Mouse (Mus musculus) kidney, postnatal 0 days (tissue): ENCODE measurements around the gene Klhl29. TPM values are rescaled to one million over a fixed set of nuclear protein-coding genes. Genes with fewer than 3 reads are reported as not detected.

Source experiments
- ATAC-seq: fragments of 200-750 bp; cut with Nextera tagmentation; replicated peaks from 2 replicates; pipeline ENCODE4 v1.8.0; 2017; ENCODE audit warnings: low read depth, moderate number of reproducible peaks, moderate TSS enrichment, moderate library complexity; ENCODE audit not compliant: low FRiP score
- DNase-seq: peaks from one replicate; pipeline ENCODE4 v3.0.0-alpha.2; 2016; ENCODE audit warnings: low spot score
- H3K27ac ChIP-seq: fragments of 300-500 bp; sonication (generic); 2 replicates; pipeline ENCODE4 v1.5.1; 2014; ENCODE audit warnings: mild to moderate bottlenecking
- H3K27me3 ChIP-seq: fragments of 300-500 bp; sonication (generic); 2 replicates; pipeline ENCODE4 v1.6.1; 2014; ENCODE audit warnings: low read length, mixed read lengths; ENCODE audit not compliant: insufficient read depth
- H3K36me3 ChIP-seq: fragments of 300-500 bp; sonication (generic); 2 replicates; pipeline ENCODE4 v1.6.1; 2014; ENCODE audit warnings: low read length, mixed read lengths; ENCODE audit not compliant: insufficient read depth
- H3K4me1 ChIP-seq: fragments of 300-500 bp; sonication (generic); replicated peaks from 2 replicates; pipeline ENCODE4 v1.6.1; 2014; ENCODE audit warnings: antibody characterized with exemption, low read length, mixed read lengths; ENCODE audit not compliant: insufficient read depth
- H3K4me2 ChIP-seq: fragments of 300-500 bp; sonication (generic); 2 replicates; pipeline ENCODE4 v1.6.1; 2014; ENCODE audit warnings: mild to moderate bottlenecking, low read length, moderate library complexity, mixed read lengths
- H3K4me3 ChIP-seq: fragments of 300-500 bp; sonication (generic); replicated peaks from 2 replicates; pipeline ENCODE4 v1.5.1; 2014; ENCODE audit warnings: low read depth, low read length
- H3K9ac ChIP-seq: fragments of 300-500 bp; sonication (generic); 2 replicates; pipeline ENCODE4 v1.6.1; 2014; ENCODE audit warnings: low read depth, low read length
- H3K9me3 ChIP-seq: fragments of 300-500 bp; sonication (generic); replicated peaks from 2 replicates; pipeline ENCODE4 v1.6.1; 2016; ENCODE audit warnings: low read length, inconsistent platforms, mixed read lengths
- CTCF ChIP-seq: IDR thresholded peaks from 2 replicates; pipeline ENCODE4 v1.5.1; 2016; ENCODE audit warnings: antibody characterized with exemption, low read depth, mild to moderate bottlenecking, moderate library complexity
- WGBS: fragments of 180-500 bp; shearing (Covaris S2); extraction: QIAGEN DNeasy Blood & Tissue Kit; methylation state at CpG from one replicate; pipeline ENCODE4 v1.1.7; 2014; 5-methylcytosine and 5-hydroxymethylcytosine counted together
- polyA plus RNA-seq: library from polyadenylated mRNA; unstranded; fragments of >200 nt; fragmentation: Nextera tagmentation; extraction: Ambion mirVana; gene quantifications from 2 replicates; pipeline ENCODE4 v1.2.1, GENCODE M21; 2015

The Klhl29 gene
- polyA plus RNA-seq, 1 experiment from 2014 or later, result 0.30 TPM

DNA sequence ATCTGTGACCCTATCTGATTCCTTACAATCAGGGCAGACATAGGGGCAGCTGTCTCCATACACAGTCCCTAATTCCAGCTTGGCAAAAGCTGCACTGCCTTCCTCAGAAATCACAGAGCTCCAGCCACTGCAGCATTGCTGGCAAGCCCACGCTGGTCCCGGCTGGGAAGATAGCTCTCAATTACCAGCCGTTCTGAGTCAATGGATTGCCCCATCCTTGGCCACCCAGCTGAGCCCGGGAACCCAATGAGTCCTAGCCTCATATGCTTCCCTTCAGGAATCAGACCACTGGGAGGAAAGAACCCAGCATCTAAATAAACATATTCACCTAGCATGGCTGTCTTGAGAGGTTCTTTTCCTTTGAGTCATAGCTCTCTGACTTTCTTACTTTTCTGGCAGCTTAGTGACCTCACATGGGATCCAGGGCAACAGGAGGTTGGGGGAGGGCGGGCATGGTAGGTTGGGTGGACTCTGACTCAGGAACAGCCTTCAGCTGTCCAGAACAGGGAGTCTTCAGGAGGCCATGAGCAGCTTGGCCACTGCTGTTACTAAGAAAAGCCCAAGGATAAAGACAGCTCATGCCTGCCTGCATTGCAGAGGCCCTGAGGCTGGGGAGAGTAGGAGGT is 198.7 kb downstream of the Klhl29 start:
- Histone ChIP-seq H3K9ac (no peak overlapping the region), H3K4me3 (no peak overlapping the region), H3K36me3 (no peaks in the 10 kb centered on the region), H3K27ac (no peak overlapping the region), H3K4me2 (no peak overlapping the region), H3K9me3 (no peaks in the 10 kb centered on the region), H3K4me1 (no peaks in the 10 kb centered on the region), H3K27me3 (no peaks in the 10 kb centered on the region)
- no peak for TF ChIP-seq CTCF
- WGBS, result 49% methylated on average over 5 of the region's 5 CpGs
- peak; percentile 67; the same call in 1 of the 2 replicates for ATAC-seq
- DNase-seq, result no peak

DNA sequence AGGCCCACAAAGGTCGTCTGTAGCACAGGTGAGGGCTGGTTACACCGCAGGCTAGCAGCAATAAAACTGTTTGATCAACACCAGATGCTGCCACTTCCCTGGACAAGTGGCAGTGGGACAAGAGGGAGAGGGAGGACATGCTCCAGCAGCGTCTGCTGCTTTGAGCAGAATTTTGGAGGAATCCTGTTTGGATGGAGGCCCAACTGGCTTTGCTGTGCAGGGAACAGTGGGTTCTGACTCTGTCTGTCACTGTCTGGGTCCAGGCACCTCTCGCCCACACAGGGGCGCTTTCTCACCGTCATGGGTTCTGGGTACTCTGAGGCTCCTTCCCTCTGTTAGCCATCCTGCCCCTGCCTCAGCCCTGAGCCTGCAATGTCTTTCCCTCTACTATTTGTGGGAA is 209.3 kb downstream of the Klhl29 start:
- H3K27ac ChIP-seq, result no peak overlapping the region
- no peak overlapping the region for H3K4me2 ChIP-seq
- ATAC-seq (peak; percentile 21; the same call in 1 of the 2 replicates), DNase-seq (peak; percentile 24)
- H3K9me3 ChIP-seq, result no peaks in the 10 kb centered on the region
- H3K4me1 ChIP-seq, result no peaks in the 10 kb centered on the region
- no peaks in the 10 kb centered on the region for H3K27me3 ChIP-seq
- no peak overlapping the region for H3K9ac ChIP-seq
- no peak overlapping the region for H3K4me3 ChIP-seq
- WGBS, result 28% methylated on average over 6 of the region's 6 CpGs
- TF ChIP-seq CTCF, result peak; percentile 54
- H3K36me3 ChIP-seq, result no peaks in the 10 kb centered on the region

GRCm38 (mm10) chr12:5165411-5165810 is 210.1 kb downstream of the Klhl29 start:
- TF ChIP-seq CTCF, result no peak
- H3K4me2 ChIP-seq, result no peak overlapping the region
- ATAC-seq (no peak), DNase-seq (peak; percentile 37)
- 43% methylated on average over 9 of the region's 9 CpGs for WGBS
- H3K9ac ChIP-seq, result no peak overlapping the region
- H3K36me3 ChIP-seq, result no peaks in the 10 kb centered on the region
- H3K27ac ChIP-seq, result no peak overlapping the region
- H3K9me3 ChIP-seq, result no peaks in the 10 kb centered on the region
- H3K27me3 ChIP-seq, result no peaks in the 10 kb centered on the region
- H3K4me1 ChIP-seq, result no peaks in the 10 kb centered on the region
- no peak overlapping the region for H3K4me3 ChIP-seq

DNA sequence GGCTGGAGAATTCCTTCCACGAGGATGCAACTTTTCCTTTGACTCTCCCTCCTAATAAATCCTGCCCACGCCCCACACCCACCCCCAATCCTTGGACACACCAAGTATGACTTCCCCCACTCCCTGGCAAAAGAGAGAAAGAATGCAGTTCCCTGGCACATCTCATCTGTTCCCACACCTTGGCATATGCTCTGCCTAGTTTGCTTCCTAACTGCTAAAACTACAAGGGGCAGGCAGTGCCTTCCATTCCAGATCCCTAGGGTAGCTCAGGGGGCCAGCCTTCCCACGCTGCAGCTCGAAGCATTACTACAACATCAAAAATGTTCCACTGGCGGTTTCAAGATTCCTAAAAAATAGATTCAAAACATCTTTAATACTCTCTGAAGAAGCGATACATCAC is 212.8 kb downstream of the Klhl29 start:
- H3K4me2 ChIP-seq, result no peak overlapping the region
- H3K27me3 ChIP-seq, result no peaks in the 10 kb centered on the region
- no peaks in the 10 kb centered on the region for H3K36me3 ChIP-seq
- no peaks in the 10 kb centered on the region for H3K4me1 ChIP-seq
- H3K27ac ChIP-seq, result no peak overlapping the region
- no peak overlapping the region for H3K4me3 ChIP-seq
- no peak for ATAC-seq
- TF ChIP-seq CTCF, result no peak
- WGBS, result 80% methylated on average over 6 of the region's 6 CpGs
- DNase-seq, result no peak
- H3K9me3 ChIP-seq, result no peaks in the 10 kb centered on the region
- no peak overlapping the region for H3K9ac ChIP-seq

GRCm38 (mm10) chr12:5161631-5162030 is 213.9 kb downstream of the Klhl29 start:
- no peak for ATAC-seq
- H3K4me3 ChIP-seq, result no peak overlapping the region
- H3K36me3 ChIP-seq, result no peaks in the 10 kb centered on the region
- no peak for DNase-seq
- H3K27me3 ChIP-seq, result no peaks in the 10 kb centered on the region
- H3K27ac ChIP-seq, result no peak overlapping the region
- 84% methylated on average over 4 of the region's 4 CpGs for WGBS
- no peak overlapping the region for H3K4me2 ChIP-seq
- no peak overlapping the region for H3K9ac ChIP-seq
- no peak for TF ChIP-seq CTCF
- H3K9me3 ChIP-seq, result no peaks in the 10 kb centered on the region
- H3K4me1 ChIP-seq, result no peaks in the 10 kb centered on the region

GRCm38 (mm10) chr12:5157931-5158481 is 217.5 kb downstream of the Klhl29 start:
- Histone ChIP-seq H3K27ac (no peak overlapping the region), H3K27me3 (no peaks in the 10 kb centered on the region), H3K4me3 (no peak overlapping the region), H3K9ac (no peak overlapping the region), H3K4me1 (no peaks in the 10 kb centered on the region), H3K36me3 (no peaks in the 10 kb centered on the region), H3K9me3 (no peaks in the 10 kb centered on the region), H3K4me2 (no peak overlapping the region)
- no peak for DNase-seq
- no peak for ATAC-seq
- TF ChIP-seq CTCF, result no peak
- 85% methylated on average over 5 of the region's 5 CpGs for WGBS
